Mouse (Mus musculus) heart, embryonic 12.5 days (tissue): ENCODE data around the gene Sfswap. TPM values are rescaled to one million over a fixed set of nuclear protein-coding genes. Genes with fewer than 3 reads are reported as not detected.
"Not testable (repeated sequence)": the region's sequence is repeated elsewhere in the genome, so short reads cannot be mapped to it uniquely, and the experiment has no call there.

Experiments used
- ATAC-seq: fragments of 200-750 bp; cut with Nextera tagmentation; 2 replicates; pipeline ENCODE4 v1.8.0; 2017; ENCODE audit warnings: moderate TSS enrichment, moderate library complexity; ENCODE audit not compliant: insufficient number of reproducible peaks, low FRiP score
- H3K27ac ChIP-seq: fragments of 300-500 bp; sonication (generic); 2 replicates; pipeline ENCODE4 v1.5.1; 2016; ENCODE audit warnings: mild to moderate bottlenecking, moderate library complexity; ENCODE audit not compliant: poor library complexity, severe bottlenecking
- H3K27me3 ChIP-seq: fragments of 300-500 bp; sonication (generic); replicated peaks from 2 replicates; pipeline ENCODE4 v1.6.1; 2016; ENCODE audit warnings: mild to moderate bottlenecking, moderate library complexity
- H3K36me3 ChIP-seq: fragments of 300-500 bp; sonication (generic); 2 replicates; pipeline ENCODE4 v1.6.1; 2016; ENCODE audit warnings: mild to moderate bottlenecking, moderate library complexity
- H3K4me1 ChIP-seq: fragments of 300-500 bp; sonication (generic); replicated peaks from 2 replicates; pipeline ENCODE4 v1.6.1; 2016; ENCODE audit warnings: mild to moderate bottlenecking
- H3K4me2 ChIP-seq: fragments of 300-500 bp; sonication (generic); 2 replicates; pipeline ENCODE4 v1.6.1; 2016; ENCODE audit warnings: mild to moderate bottlenecking, moderate library complexity
- H3K4me3 ChIP-seq: fragments of 300-500 bp; sonication (generic); 2 replicates; pipeline ENCODE4 v1.5.1; 2016; ENCODE audit warnings: mild to moderate bottlenecking
- H3K9ac ChIP-seq: fragments of 300-500 bp; sonication (generic); 2 replicates; pipeline ENCODE4 v1.6.1; 2016; ENCODE audit warnings: mild to moderate bottlenecking, moderate library complexity
- H3K9me3 ChIP-seq: fragments of 300-500 bp; sonication (generic); replicated peaks from 2 replicates; pipeline ENCODE4 v1.6.1; 2016; ENCODE audit warnings: mild to moderate bottlenecking, moderate library complexity
- WGBS: fragments of 180-500 bp; shearing (Covaris S2); methylation state at CpG from one replicate; pipeline ENCODE4 v1.1.7; 2016; 5-methylcytosine and 5-hydroxymethylcytosine counted together
- polyA plus RNA-seq: library from polyadenylated mRNA; unstranded; fragments of >200 nt; fragmentation: Nextera tagmentation; extraction: Ambion mirVana; gene quantifications from 2 replicates; pipeline ENCODE4 v1.2.1, GENCODE M21; 2016

Sfswap gene
- polyA plus RNA-seq, 1 experiment from 2014 or later = 29.3 TPM

DNA sequence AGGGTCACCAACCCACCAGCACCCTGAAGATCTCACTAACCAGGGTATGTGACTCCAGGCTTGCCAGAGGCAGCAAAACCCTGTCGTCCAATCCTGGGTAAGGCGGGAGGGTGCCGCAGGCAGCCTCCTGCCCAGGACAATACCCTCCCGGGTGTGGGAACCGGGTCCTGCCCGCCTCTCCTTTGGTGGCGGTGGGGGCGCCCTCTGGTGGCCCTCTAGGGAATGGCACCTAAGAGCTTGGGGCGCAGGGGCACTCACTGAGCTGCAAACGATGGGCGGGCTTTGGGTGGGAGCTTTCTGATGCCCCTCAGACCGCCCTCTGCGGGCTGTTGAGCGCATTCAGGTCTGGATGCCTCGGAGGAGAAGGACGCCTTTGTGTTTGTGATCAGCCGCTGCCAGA is 85.0 kb downstream of the Sfswap start:
- ATAC-seq = peak; percentile 26; the same call in 1 of the 2 replicates
- Histone ChIP-seq H3K4me2 (peak overlapping the region; percentile 100), H3K4me1 (peaks cover 23% of the 10 kb centered on the region), H3K4me3 (peak overlapping the region; percentile 75), H3K36me3 (no peaks in the 10 kb centered on the region), H3K9ac (peak overlapping the region; percentile 49; the same call in 1 of the 2 replicates), H3K27ac (no peak overlapping the region), H3K9me3 (no peaks in the 10 kb centered on the region), H3K27me3 (peaks cover 91% of the 10 kb centered on the region)
- WGBS = under 1% methylated on average over 17 of the region's 17 CpGs

- no peak for ATAC-seq
- H3K27me3 ChIP-seq = peaks cover 91% of the 10 kb centered on the region
- no peak overlapping the region; the same call in 1 of the 2 replicates for H3K4me3 ChIP-seq
- no peak overlapping the region for H3K27ac ChIP-seq
- 63% methylated on average over 13 of the region's 13 CpGs for WGBS
- no peaks in the 10 kb centered on the region for H3K36me3 ChIP-seq
- H3K4me2 ChIP-seq = peak overlapping the region; percentile 100
- H3K9ac ChIP-seq = peak overlapping the region; percentile 49; the same call in 1 of the 2 replicates
- H3K9me3 ChIP-seq = no peaks in the 10 kb centered on the region
- peaks cover 23% of the 10 kb centered on the region for H3K4me1 ChIP-seq
Measured at GRCm38 (mm10) chr5:129586471-129586870, 85.5 kb downstream of the Sfswap start.

- peaks cover 5% of the 10 kb centered on the region for H3K4me1 ChIP-seq
- no peak overlapping the region for H3K27ac ChIP-seq
- no peaks in the 10 kb centered on the region for H3K36me3 ChIP-seq
- no peak overlapping the region for H3K4me3 ChIP-seq
- no peaks in the 10 kb centered on the region for H3K9me3 ChIP-seq
- ATAC-seq = no peak
- peaks cover 57% of the 10 kb centered on the region for H3K27me3 ChIP-seq
- 17% methylated on average over 11 of the region's 11 CpGs for WGBS
- 0 out of 2 replicates have a peak overlapping the region, but pooled peaks have one; percentile 22 for H3K9ac ChIP-seq
- no peak overlapping the region for H3K4me2 ChIP-seq
Measured at GRCm38 (mm10) chr5:129590915-129591314, 89.9 kb downstream of the Sfswap start.

DNA sequence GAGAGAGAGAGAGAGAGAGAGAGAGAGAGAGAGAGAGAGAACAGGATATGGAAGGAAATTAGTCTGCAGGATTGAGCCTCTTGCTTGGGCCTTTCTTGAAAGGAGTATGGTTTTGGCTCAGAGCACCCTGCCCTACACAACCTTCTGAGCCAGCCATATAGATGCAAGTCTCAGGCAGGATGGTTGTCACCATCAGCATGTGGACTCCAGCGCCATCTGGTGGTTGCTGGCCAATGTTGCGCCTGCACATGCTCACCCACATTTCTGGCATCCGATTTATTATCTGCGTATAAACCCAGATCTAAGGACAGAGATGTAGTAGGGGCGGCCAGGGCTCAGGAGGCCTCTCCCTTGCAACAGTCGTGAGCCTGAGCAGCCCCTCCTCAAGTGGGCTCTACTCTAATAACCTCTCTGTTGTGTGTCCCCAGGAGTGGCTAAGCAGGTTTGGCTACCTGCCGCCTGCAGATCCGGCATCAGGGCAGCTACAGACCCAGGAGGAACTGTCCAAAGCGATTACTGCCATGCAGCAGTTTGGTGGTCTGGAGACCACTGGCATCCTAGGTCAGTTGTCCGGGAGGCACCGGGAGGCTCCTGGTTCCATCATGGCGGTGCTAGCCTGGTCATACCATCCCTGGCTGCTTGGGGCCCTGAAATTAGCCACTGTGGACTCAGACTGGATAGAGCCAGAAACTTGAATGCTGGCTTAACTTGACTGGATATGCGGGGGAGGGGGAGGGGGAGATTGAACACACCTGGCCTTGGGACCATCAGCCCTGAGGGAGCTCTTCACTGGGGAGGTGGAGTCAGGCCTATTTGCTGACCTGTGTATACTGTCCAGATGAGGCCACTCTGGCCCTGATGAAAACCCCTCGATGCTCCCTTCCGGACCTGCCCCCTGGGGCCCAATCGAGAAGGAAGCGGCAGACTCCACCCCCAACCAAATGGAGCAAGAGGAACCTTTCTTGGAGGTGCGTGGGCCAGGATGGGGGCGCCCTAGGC is 93.4 kb downstream of the Sfswap start:
- Histone ChIP-seq H3K4me1 (no peaks in the 10 kb centered on the region), H3K4me2 (no peak overlapping the region), H3K36me3 (no peaks in the 10 kb centered on the region), H3K27me3 (peaks cover 26% of the 10 kb centered on the region), H3K27ac (no peak overlapping the region), H3K4me3 (no peak overlapping the region), H3K9ac (no peak overlapping the region), H3K9me3 (peaks cover 5% of the 10 kb centered on the region)
- 31% methylated on average over 19 of the region's 19 CpGs for WGBS
- peak; percentile 20; the same call in 1 of the 2 replicates for ATAC-seq

GRCm38 (mm10) chr5:129602071-129602487 is 101.1 kb downstream of the Sfswap start:
- Histone ChIP-seq H3K27me3 (no peaks in the 10 kb centered on the region), H3K4me3 (no peak overlapping the region), H3K4me2 (0 out of 2 replicates have a peak overlapping the region, but pooled peaks have one; percentile 18), H3K36me3 (no peaks in the 10 kb centered on the region), H3K9me3 (peaks cover 5% of the 10 kb centered on the region), H3K4me1 (no peaks in the 10 kb centered on the region), H3K27ac (no peak overlapping the region), H3K9ac (no peak overlapping the region)
- 34% methylated on average over 16 of the region's 16 CpGs for WGBS
- no peak for ATAC-seq

DNA sequence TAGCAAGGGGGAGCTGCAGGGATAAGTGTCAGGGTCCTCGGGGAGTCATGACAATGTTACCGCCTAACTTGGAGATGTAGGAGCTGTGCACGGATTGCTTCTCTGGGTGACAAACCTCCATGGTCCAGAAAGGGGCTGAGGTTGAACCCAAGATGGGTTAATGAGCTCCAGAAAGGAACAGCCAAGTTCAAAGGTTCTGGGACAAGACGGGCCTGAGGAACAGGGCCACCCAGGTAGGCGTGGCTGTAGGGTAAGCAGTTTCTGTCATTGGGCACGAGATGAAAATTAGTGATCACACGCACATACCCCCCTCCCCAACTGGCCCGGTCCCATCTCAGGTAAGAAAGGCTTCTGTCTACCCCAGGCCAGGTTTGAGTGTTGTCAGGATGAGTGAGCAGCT is 106.5 kb downstream of the Sfswap start:
- 77% methylated on average over 8 of the region's 8 CpGs for WGBS
- Histone ChIP-seq H3K9ac (no peak overlapping the region), H3K4me1 (no peaks in the 10 kb centered on the region), H3K27ac (no peak overlapping the region), H3K9me3 (no peaks in the 10 kb centered on the region), H3K36me3 (no peaks in the 10 kb centered on the region), H3K4me2 (no peak overlapping the region), H3K27me3 (no peaks in the 10 kb centered on the region), H3K4me3 (no peak overlapping the region)
- no peak for ATAC-seq

DNA sequence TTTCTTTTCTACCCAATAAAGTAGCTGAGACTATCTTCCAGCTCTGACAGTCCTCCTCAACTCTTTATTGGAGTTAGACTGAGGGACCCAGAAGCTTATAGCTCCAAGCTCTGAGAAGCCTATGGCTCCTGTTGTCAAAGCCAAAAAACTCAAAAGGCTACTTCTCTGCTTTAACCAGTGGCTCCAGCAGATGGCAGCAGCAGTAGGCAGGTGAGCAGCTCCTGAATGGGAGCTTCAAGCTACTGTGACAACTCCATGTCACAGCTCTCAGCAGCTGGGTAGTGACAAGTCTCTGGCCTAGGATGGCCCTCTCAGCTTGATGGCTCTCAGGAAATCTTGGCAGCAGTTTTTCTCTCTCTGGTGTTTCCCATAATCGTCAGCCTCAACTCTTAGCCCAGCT is 110.0 kb downstream of the Sfswap start:
- H3K9me3 ChIP-seq = no peaks in the 10 kb centered on the region
- no peaks in the 10 kb centered on the region for H3K27me3 ChIP-seq
- 14% methylated on average over 1 of the region's 1 CpGs for WGBS
- H3K4me1 ChIP-seq = no peaks in the 10 kb centered on the region
- ATAC-seq = no peak
- no peak overlapping the region for H3K9ac ChIP-seq
- no peak overlapping the region for H3K4me2 ChIP-seq
- H3K27ac ChIP-seq = no peak overlapping the region
- H3K36me3 ChIP-seq = no peaks in the 10 kb centered on the region
- H3K4me3 ChIP-seq = no peak overlapping the region

DNA sequence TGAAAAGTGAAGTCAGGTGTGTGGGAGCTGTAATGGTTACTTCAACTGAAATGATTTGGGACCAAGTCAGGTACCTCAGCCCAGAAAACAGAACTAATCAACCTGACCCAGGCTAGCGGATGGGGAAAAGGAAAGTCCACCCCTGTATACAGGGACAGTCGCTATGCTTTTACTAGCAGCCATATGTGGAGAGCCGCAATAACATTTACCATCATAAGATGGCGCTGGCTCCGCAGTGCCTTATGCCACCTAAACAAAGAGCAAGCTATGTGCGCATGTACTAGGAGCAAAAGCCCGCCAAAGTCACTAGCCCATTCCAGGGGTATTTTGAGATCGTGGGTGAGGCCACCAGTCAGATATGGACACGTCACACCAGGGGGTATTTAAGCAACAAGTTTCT is 119.6 kb downstream of the Sfswap start:
- H3K27ac ChIP-seq, H3K36me3 ChIP-seq, H3K9me3 ChIP-seq, H3K9ac ChIP-seq, H3K4me2 ChIP-seq, H3K4me3 ChIP-seq, H3K27me3 ChIP-seq, H3K4me1 ChIP-seq, ATAC-seq: not testable (repeated sequence)
- 50% methylated on average over 9 of the region's 9 CpGs for WGBS

Other genes starting within 250 kb of the Sfswap start
- 0.65 and 1.2 TPM in 2 replicates for gene Mmp17, start 82.9 kb downstream of the Sfswap start, polyA plus RNA-seq
- 3.6 and 4.3 TPM in 2 replicates for gene Zfp11, start 168.9 kb downstream of the Sfswap start, polyA plus RNA-seq
- not detected in 2 replicates for gene Sept14, start 207.3 kb downstream of the Sfswap start, polyA plus RNA-seq
- 142 and 145 TPM in 2 replicates for gene Mrps17, start 214.3 kb downstream of the Sfswap start, polyA plus RNA-seq
- 264 and 276 TPM in 2 replicates for gene Nipsnap2, start 223.8 kb downstream of the Sfswap start, polyA plus RNA-seq